Mouse (Mus musculus): Measurements from ENCODE around the gene Gm13420. TPM values are rescaled to one million over a fixed set of nuclear protein-coding genes. Genes with fewer than 3 reads are reported as not detected.

Gm13420 gene
- polyA plus RNA-seq, 1 experiment from 2014 or later, result 5.8 TPM

- Histone ChIP-seq H3K9me3 (ENCODE audit: control insufficient read depth, low read length) (no peaks in the 10 kb centered on the region), H3K27ac (replicated peaks) (no peak overlapping the region), H3K27me3 (ENCODE audit: control insufficient read depth, insufficient read depth, low read length) (no peaks in the 10 kb centered on the region; the same call in 1 of the 2 replicates), H3K4me1 (replicated peaks; ENCODE audit: control insufficient read depth, insufficient read depth) (no peaks in the 10 kb centered on the region), H3K9ac (ENCODE audit: low read length) (no peak overlapping the region), H3K36me3 (ENCODE audit: control insufficient read depth, insufficient read depth, low read length) (no peaks in the 10 kb centered on the region), H3K4me2 (replicated peaks; ENCODE audit: low read depth) (no peak overlapping the region), H3K4me3 (ENCODE audit: low read depth, low read length) (no peak overlapping the region)
- DNase-seq (ENCODE audit: low spot score) (no peak), ATAC-seq (ENCODE audit: low FRiP score, low TSS enrichment) (no peak)
- TF ChIP-seq EP300 (optimal IDR thresholded peaks at IDR 0.05) (no peak), CTCF (IDR thresholded peaks at IDR 0.05; ENCODE audit: low read depth) (no peak)
These were observed 4.2 kb upstream of the Gm13420 start for GRCm38 (mm10) chr2:29755693-29756092.

GRCm38 (mm10) chr2:29752397-29752796, 912 bp upstream of the Gm13420 start:
- Histone ChIP-seq H3K27me3 (ENCODE audit: control insufficient read depth, insufficient read depth, low read length) (no peaks in the 10 kb centered on the region; the same call in 1 of the 2 replicates), H3K4me1 (replicated peaks; ENCODE audit: control insufficient read depth, insufficient read depth) (no peaks in the 10 kb centered on the region), H3K36me3 (ENCODE audit: control insufficient read depth, insufficient read depth, low read length) (no peaks in the 10 kb centered on the region), H3K9me3 (ENCODE audit: control insufficient read depth, low read length) (no peaks in the 10 kb centered on the region), H3K27ac (replicated peaks) (0 out of 2 replicates have a peak overlapping the region, but pooled peaks have one; percentile 83), H3K4me3 (ENCODE audit: low read depth, low read length) (no peak overlapping the region), H3K4me2 (replicated peaks; ENCODE audit: low read depth) (no peak overlapping the region), H3K9ac (ENCODE audit: low read length) (no peak overlapping the region)
- DNase-seq (ENCODE audit: low spot score), result no peak
- WGBS, result 89% methylated on average over 5 of the region's 5 CpGs
- TF ChIP-seq CTCF (IDR thresholded peaks at IDR 0.05; ENCODE audit: low read depth), result no peak
- TF ChIP-seq EP300 (optimal IDR thresholded peaks at IDR 0.05), result no peak
- no peak for ATAC-seq (ENCODE audit: low FRiP score, low TSS enrichment)

GRCm38 (mm10) chr2:29748499-29748898, 3.0 kb downstream of the Gm13420 start:
- no peaks in the 10 kb centered on the region for H3K9me3 ChIP-seq (ENCODE audit: control insufficient read depth, low read length)
- H3K27me3 ChIP-seq (ENCODE audit: control insufficient read depth, insufficient read depth, low read length), result no peaks in the 10 kb centered on the region; the same call in 1 of the 2 replicates
- H3K4me2 ChIP-seq (replicated peaks; ENCODE audit: low read depth), result no peak overlapping the region
- H3K4me1 ChIP-seq (replicated peaks; ENCODE audit: control insufficient read depth, insufficient read depth), result no peaks in the 10 kb centered on the region
- no peak overlapping the region for H3K27ac ChIP-seq (replicated peaks)
- no peak overlapping the region for H3K4me3 ChIP-seq (ENCODE audit: low read depth, low read length)
- ATAC-seq (ENCODE audit: low FRiP score, low TSS enrichment), result no peak
- WGBS, result 77% methylated on average over 4 of the region's 4 CpGs
- TF ChIP-seq EP300 (optimal IDR thresholded peaks at IDR 0.05), result no peak
- TF ChIP-seq CTCF (IDR thresholded peaks at IDR 0.05; ENCODE audit: low read depth), result no peak
- no peaks in the 10 kb centered on the region for H3K36me3 ChIP-seq (ENCODE audit: control insufficient read depth, insufficient read depth, low read length)
- no peak for DNase-seq (ENCODE audit: low spot score)
- no peak overlapping the region for H3K9ac ChIP-seq (ENCODE audit: low read length)

- no peaks in the 10 kb centered on the region; the same call in 1 of the 2 replicates for H3K27me3 ChIP-seq (ENCODE audit: control insufficient read depth, insufficient read depth, low read length)
These were observed 3.6 kb downstream of the Gm13420 start for GRCm38 (mm10) chr2:29747852-29748251.

GRCm38 (mm10) chr2:29747188-29747782, 4.2 kb downstream of the Gm13420 start:
- Histone ChIP-seq H3K4me3 (ENCODE audit: low read depth, low read length) (peak overlapping the region; percentile 29), H3K4me2 (replicated peaks; ENCODE audit: low read depth) (peak overlapping the region; percentile 50), H3K27me3 (ENCODE audit: control insufficient read depth, insufficient read depth, low read length) (no peaks in the 10 kb centered on the region; the same call in 1 of the 2 replicates), H3K9ac (ENCODE audit: low read length) (no peak overlapping the region; the same call in 1 of the 2 replicates), H3K9me3 (ENCODE audit: control insufficient read depth, low read length) (no peaks in the 10 kb centered on the region), H3K36me3 (ENCODE audit: control insufficient read depth, insufficient read depth, low read length) (no peaks in the 10 kb centered on the region), H3K4me1 (replicated peaks; ENCODE audit: control insufficient read depth, insufficient read depth) (no peaks in the 10 kb centered on the region), H3K27ac (replicated peaks) (no peak overlapping the region)
- ATAC-seq (ENCODE audit: low FRiP score, low TSS enrichment) (no peak), DNase-seq (ENCODE audit: low spot score) (peak; percentile 28)
- 14% methylated on average over 44 of the region's 50 CpGs for WGBS
- no peak for TF ChIP-seq EP300 (optimal IDR thresholded peaks at IDR 0.05)
- TF ChIP-seq CTCF (IDR thresholded peaks at IDR 0.05; ENCODE audit: low read depth), result no peak

More at GRCm38 (mm10) chr2:29747852-29748251, 3.6 kb downstream of the Gm13420 start:
- no peaks in the 10 kb centered on the region for H3K4me1 ChIP-seq (replicated peaks; ENCODE audit: control insufficient read depth, insufficient read depth)
- no peak for ATAC-seq (ENCODE audit: low FRiP score, low TSS enrichment)
- TF ChIP-seq EP300 (optimal IDR thresholded peaks at IDR 0.05) (no peak), CTCF (IDR thresholded peaks at IDR 0.05; ENCODE audit: low read depth) (peak; percentile 62)
- no peak overlapping the region for H3K27ac ChIP-seq (replicated peaks)
- no peak overlapping the region for H3K4me2 ChIP-seq (replicated peaks; ENCODE audit: low read depth)
- H3K9ac ChIP-seq (ENCODE audit: low read length), result no peak overlapping the region
- 67% methylated on average over 5 of the region's 5 CpGs for WGBS
- no peak for DNase-seq (ENCODE audit: low spot score)
- no peak overlapping the region for H3K4me3 ChIP-seq (ENCODE audit: low read depth, low read length)
- H3K9me3 ChIP-seq (ENCODE audit: control insufficient read depth, low read length), result no peaks in the 10 kb centered on the region
- H3K36me3 ChIP-seq (ENCODE audit: control insufficient read depth, insufficient read depth, low read length), result no peaks in the 10 kb centered on the region

- Histone ChIP-seq H3K27ac (replicated peaks) (no peak overlapping the region), H3K36me3 (ENCODE audit: control insufficient read depth, insufficient read depth, low read length) (peaks cover 4% of the 10 kb centered on the region; the same call in 1 of the 2 replicates), H3K4me2 (replicated peaks; ENCODE audit: low read depth) (no peak overlapping the region), H3K4me3 (ENCODE audit: low read depth, low read length) (no peak overlapping the region), H3K4me1 (replicated peaks; ENCODE audit: control insufficient read depth, insufficient read depth) (no peaks in the 10 kb centered on the region), H3K9ac (ENCODE audit: low read length) (no peak overlapping the region), H3K9me3 (ENCODE audit: control insufficient read depth, low read length) (no peaks in the 10 kb centered on the region), H3K27me3 (ENCODE audit: control insufficient read depth, insufficient read depth, low read length) (no peaks in the 10 kb centered on the region)
- DNase-seq (ENCODE audit: low spot score) (peak; percentile 79), ATAC-seq (ENCODE audit: low FRiP score, low TSS enrichment) (peak; percentile 69)
- 56% methylated on average over 6 of the region's 6 CpGs for WGBS
- TF ChIP-seq EP300 (optimal IDR thresholded peaks at IDR 0.05) (no peak), CTCF (IDR thresholded peaks at IDR 0.05; ENCODE audit: low read depth) (no peak)
These were observed 7.2 kb downstream of the Gm13420 start for GRCm38 (mm10) chr2:29744256-29744655.
